Mouse (Mus musculus): ENCODE data around the gene Mex3a. TPM values are rescaled to one million over a fixed set of nuclear protein-coding genes. Genes with fewer than 3 reads are reported as not detected.

Gene Mex3a
- polyA plus RNA-seq, 1 experiment, result 0.02 TPM

GRCm38 (mm10) chr3:88503505-88503863, 28.7 kb upstream of the Mex3a start:
- TF ChIP-seq GATA1 (IDR thresholded peaks at IDR 0.05; ENCODE audit: low read length) (no peak), TAL1 (IDR thresholded peaks at IDR 0.05; ENCODE audit: low read length) (no peak)
- H3K27me3 ChIP-seq (ENCODE audit: control insufficient read depth), result no peaks in the 10 kb centered on the region
- peaks cover 34% of the 10 kb centered on the region for H3K36me3 ChIP-seq (ENCODE audit: control insufficient read depth)
- H3K4me3 ChIP-seq (replicated peaks), result peak overlapping the region; percentile 83
- no peaks in the 10 kb centered on the region for H3K9me3 ChIP-seq (ENCODE audit: control insufficient read depth, low read length)
- H3K4me1 ChIP-seq (ENCODE audit: control insufficient read depth), result peaks cover 75% of the 10 kb centered on the region

GRCm38 (mm10) chr3:88503881-88504746, 28.1 kb upstream of the Mex3a start:
- H3K27me3 ChIP-seq (ENCODE audit: control insufficient read depth), result no peaks in the 10 kb centered on the region
- TF ChIP-seq GATA1 (IDR thresholded peaks at IDR 0.05; ENCODE audit: low read length) (no peak), TAL1 (IDR thresholded peaks at IDR 0.05; ENCODE audit: low read length) (no peak)
- H3K4me3 ChIP-seq (replicated peaks), result no peak overlapping the region
- H3K4me1 ChIP-seq (ENCODE audit: control insufficient read depth), result peaks cover 73% of the 10 kb centered on the region
- H3K36me3 ChIP-seq (ENCODE audit: control insufficient read depth), result peaks cover 28% of the 10 kb centered on the region
- H3K9me3 ChIP-seq (ENCODE audit: control insufficient read depth, low read length), result no peaks in the 10 kb centered on the region

GRCm38 (mm10) chr3:88505081-88505480, 27.1 kb upstream of the Mex3a start:
- no peak overlapping the region for H3K4me3 ChIP-seq (replicated peaks)
- H3K36me3 ChIP-seq (ENCODE audit: control insufficient read depth), result peaks cover 18% of the 10 kb centered on the region
- no peaks in the 10 kb centered on the region for H3K9me3 ChIP-seq (ENCODE audit: control insufficient read depth, low read length)
- H3K27me3 ChIP-seq (ENCODE audit: control insufficient read depth), result no peaks in the 10 kb centered on the region
- TF ChIP-seq GATA1 (IDR thresholded peaks at IDR 0.05; ENCODE audit: low read length), result no peak
- TF ChIP-seq TAL1 (IDR thresholded peaks at IDR 0.05; ENCODE audit: low read length), result no peak
- peaks cover 74% of the 10 kb centered on the region for H3K4me1 ChIP-seq (ENCODE audit: control insufficient read depth)

GRCm38 (mm10) chr3:88505765-88506164, 26.4 kb upstream of the Mex3a start:
- TF ChIP-seq TAL1 (IDR thresholded peaks at IDR 0.05; ENCODE audit: low read length) (no peak), GATA1 (IDR thresholded peaks at IDR 0.05; ENCODE audit: low read length) (no peak)
- H3K9me3 ChIP-seq (ENCODE audit: control insufficient read depth, low read length), result no peaks in the 10 kb centered on the region
- H3K4me1 ChIP-seq (ENCODE audit: control insufficient read depth), result peaks cover 74% of the 10 kb centered on the region
- H3K27me3 ChIP-seq (ENCODE audit: control insufficient read depth), result no peaks in the 10 kb centered on the region
- H3K4me3 ChIP-seq (replicated peaks), result no peak overlapping the region
- H3K36me3 ChIP-seq (ENCODE audit: control insufficient read depth), result peaks cover 12% of the 10 kb centered on the region

GRCm38 (mm10) chr3:88509250-88509649, 22.9 kb upstream of the Mex3a start:
- H3K9me3 ChIP-seq (ENCODE audit: control insufficient read depth, low read length), result no peaks in the 10 kb centered on the region
- peaks cover 19% of the 10 kb centered on the region for H3K27me3 ChIP-seq (ENCODE audit: control insufficient read depth)
- peak overlapping the region; percentile 61 for H3K4me3 ChIP-seq (replicated peaks)
- TF ChIP-seq GATA1 (IDR thresholded peaks at IDR 0.05; ENCODE audit: low read length) (no peak), TAL1 (IDR thresholded peaks at IDR 0.05; ENCODE audit: low read length) (no peak)
- no peaks in the 10 kb centered on the region for H3K36me3 ChIP-seq (ENCODE audit: control insufficient read depth)
- peaks cover 58% of the 10 kb centered on the region for H3K4me1 ChIP-seq (ENCODE audit: control insufficient read depth)

- Histone ChIP-seq H3K9me3 (ENCODE audit: control insufficient read depth, low read length) (no peaks in the 10 kb centered on the region), H3K4me3 (replicated peaks) (peak within 1 kb of the TSS; percentile 61), H3K36me3 (ENCODE audit: control insufficient read depth) (no peaks in the 10 kb centered on the region), H3K4me1 (ENCODE audit: control insufficient read depth) (peaks cover 58% of the 10 kb centered on the region), H3K27me3 (ENCODE audit: control insufficient read depth) (peaks cover 24% of the 10 kb centered on the region)
- TF ChIP-seq GATA1 (IDR thresholded peaks at IDR 0.05; ENCODE audit: low read length), result no peak
- no peak for TF ChIP-seq TAL1 (IDR thresholded peaks at IDR 0.05; ENCODE audit: low read length)
Observed at GRCm38 (mm10) chr3:88509692-88510420, 22.3 kb upstream of the Mex3a start, which contains the start of gene Lmna. Lmna (minus strand) TSS chr3:88509956.

GRCm38 (mm10) chr3:88510421-88511289, 21.5 kb upstream of the Mex3a start:
- H3K4me1 ChIP-seq (ENCODE audit: control insufficient read depth), result peaks cover 52% of the 10 kb centered on the region
- TF ChIP-seq TAL1 (IDR thresholded peaks at IDR 0.05; ENCODE audit: low read length) (no peak), GATA1 (IDR thresholded peaks at IDR 0.05; ENCODE audit: low read length) (no peak)
- H3K36me3 ChIP-seq (ENCODE audit: control insufficient read depth), result no peaks in the 10 kb centered on the region
- peak overlapping the region; percentile 61 for H3K4me3 ChIP-seq (replicated peaks)
- H3K9me3 ChIP-seq (ENCODE audit: control insufficient read depth, low read length), result no peaks in the 10 kb centered on the region
- H3K27me3 ChIP-seq (ENCODE audit: control insufficient read depth), result peaks cover 24% of the 10 kb centered on the region

- H3K4me1 ChIP-seq (ENCODE audit: control insufficient read depth), result peaks cover 48% of the 10 kb centered on the region
- TF ChIP-seq GATA1 (IDR thresholded peaks at IDR 0.05; ENCODE audit: low read length), result no peak
- no peak overlapping the region for H3K4me3 ChIP-seq (replicated peaks)
- H3K36me3 ChIP-seq (ENCODE audit: control insufficient read depth), result no peaks in the 10 kb centered on the region
- H3K9me3 ChIP-seq (ENCODE audit: control insufficient read depth, low read length), result no peaks in the 10 kb centered on the region
- H3K27me3 ChIP-seq (ENCODE audit: control insufficient read depth), result peaks cover 24% of the 10 kb centered on the region
Observed at GRCm38 (mm10) chr3:88511559-88511958, 20.6 kb upstream of the Mex3a start.
